Mouse (Mus musculus): ENCODE data around the gene Prmt8. TPM values are rescaled to one million over a fixed set of nuclear protein-coding genes. Genes with fewer than 3 reads are reported as not detected.

The Prmt8 gene
- total RNA-seq, 2 experiments from 2014 or later: not detected

- no peak for ATAC-seq (replicated peaks; ENCODE audit: low FRiP score, poor library complexity, severe bottlenecking)
These were observed 28.1 kb downstream of the Prmt8 start for GRCm38 (mm10) chr6:127741162-127741561.

- no peak; the same call in 1 of the 2 replicates for ATAC-seq (replicated peaks; ENCODE audit: low FRiP score, poor library complexity, severe bottlenecking)
These were observed 28.6 kb downstream of the Prmt8 start for GRCm38 (mm10) chr6:127740711-127741110.

GRCm38 (mm10) chr6:127739921-127740320 is 29.4 kb downstream of the Prmt8 start:
- ATAC-seq (replicated peaks; ENCODE audit: low FRiP score, poor library complexity, severe bottlenecking): no peak

- no peak for ATAC-seq (replicated peaks; ENCODE audit: low FRiP score, poor library complexity, severe bottlenecking)
These were observed 33.9 kb downstream of the Prmt8 start for GRCm38 (mm10) chr6:127735130-127735981.

- ATAC-seq (replicated peaks; ENCODE audit: low FRiP score, poor library complexity, severe bottlenecking): no peak
These were observed 46.1 kb downstream of the Prmt8 start for GRCm38 (mm10) chr6:127723126-127723525.

- no peak for ATAC-seq (replicated peaks; ENCODE audit: low FRiP score, poor library complexity, severe bottlenecking)
These were observed 49.4 kb downstream of the Prmt8 start for GRCm38 (mm10) chr6:127719875-127720274.

- ATAC-seq (replicated peaks; ENCODE audit: low FRiP score, poor library complexity, severe bottlenecking): no peak
These were observed 51.8 kb downstream of the Prmt8 start for GRCm38 (mm10) chr6:127717239-127718137.

GRCm38 (mm10) chr6:127715428-127715827 is 53.8 kb downstream of the Prmt8 start:
- ATAC-seq (replicated peaks; ENCODE audit: low FRiP score, poor library complexity, severe bottlenecking): no peak

- ATAC-seq (replicated peaks; ENCODE audit: low FRiP score, poor library complexity, severe bottlenecking): no peak
These were observed 54.4 kb downstream of the Prmt8 start for GRCm38 (mm10) chr6:127714906-127715305.

- ATAC-seq (replicated peaks; ENCODE audit: low FRiP score, poor library complexity, severe bottlenecking): no peak
These were observed 61.0 kb downstream of the Prmt8 start for GRCm38 (mm10) chr6:127708218-127708628.

- ATAC-seq (replicated peaks; ENCODE audit: low FRiP score, poor library complexity, severe bottlenecking): no peak
These were observed 68.1 kb downstream of the Prmt8 start for GRCm38 (mm10) chr6:127701036-127701783.

GRCm38 (mm10) chr6:127693681-127694080 is 75.6 kb downstream of the Prmt8 start:
- no peak for ATAC-seq (replicated peaks; ENCODE audit: low FRiP score, poor library complexity, severe bottlenecking)

GRCm38 (mm10) chr6:127692298-127692697 is 77.0 kb downstream of the Prmt8 start:
- ATAC-seq (replicated peaks; ENCODE audit: low FRiP score, poor library complexity, severe bottlenecking): no peak

- no peak for ATAC-seq (replicated peaks; ENCODE audit: low FRiP score, poor library complexity, severe bottlenecking)
These were observed 82.0 kb downstream of the Prmt8 start for GRCm38 (mm10) chr6:127687181-127687860.

- no peak for ATAC-seq (replicated peaks; ENCODE audit: low FRiP score, poor library complexity, severe bottlenecking)
These were observed 84.3 kb downstream of the Prmt8 start for GRCm38 (mm10) chr6:127684981-127685380.

- ATAC-seq (replicated peaks; ENCODE audit: low FRiP score, poor library complexity, severe bottlenecking): no peak
These were observed 85.7 kb downstream of the Prmt8 start for GRCm38 (mm10) chr6:127683561-127683960.

GRCm38 (mm10) chr6:127680784-127681183 is 88.5 kb downstream of the Prmt8 start:
- ATAC-seq (replicated peaks; ENCODE audit: low FRiP score, poor library complexity, severe bottlenecking): no peak

- ATAC-seq (replicated peaks; ENCODE audit: low FRiP score, poor library complexity, severe bottlenecking): no peak
These were observed 90.3 kb downstream of the Prmt8 start for GRCm38 (mm10) chr6:127678998-127679397.

- ATAC-seq (replicated peaks; ENCODE audit: low FRiP score, poor library complexity, severe bottlenecking): no peak
These were observed 91.0 kb downstream of the Prmt8 start for GRCm38 (mm10) chr6:127678320-127678719.
